Mouse (Mus musculus): ENCODE measurements at regions not wholly inside any gene's neighbourhood (a gene's known extent, or its start where the extent isn't known, plus 50 kb on each side); places are given as distances from the start of the nearest gene placed in this dataset.
A peak's percentile ranks its signal among the peaks of the same experiment; 100 is the strongest.

DNA sequence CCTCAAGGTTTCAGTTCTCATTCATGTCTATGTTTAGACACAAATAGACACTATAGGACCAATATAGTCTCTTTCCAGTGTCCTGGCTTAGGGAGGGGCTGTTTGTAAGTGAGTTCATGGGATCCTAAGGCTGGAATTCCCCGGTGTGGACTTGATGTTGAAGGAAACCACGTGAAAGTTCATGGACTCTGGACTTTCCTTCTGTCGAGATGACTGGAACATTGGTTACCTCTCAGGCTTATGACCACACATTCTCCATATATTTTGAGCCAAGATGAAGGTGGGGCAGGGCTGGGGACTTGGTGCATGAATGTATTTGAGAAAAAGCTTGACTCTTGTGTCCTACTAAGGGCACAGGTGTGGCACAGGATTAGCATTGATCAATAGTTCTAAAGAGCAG, 206.3 kb upstream of the Ankrd55 start:
- ATAC-seq (replicated peaks; ENCODE audit: insufficient number of reproducible peaks, low FRiP score, low TSS enrichment, poor library complexity, severe bottlenecking): no peak

DNA sequence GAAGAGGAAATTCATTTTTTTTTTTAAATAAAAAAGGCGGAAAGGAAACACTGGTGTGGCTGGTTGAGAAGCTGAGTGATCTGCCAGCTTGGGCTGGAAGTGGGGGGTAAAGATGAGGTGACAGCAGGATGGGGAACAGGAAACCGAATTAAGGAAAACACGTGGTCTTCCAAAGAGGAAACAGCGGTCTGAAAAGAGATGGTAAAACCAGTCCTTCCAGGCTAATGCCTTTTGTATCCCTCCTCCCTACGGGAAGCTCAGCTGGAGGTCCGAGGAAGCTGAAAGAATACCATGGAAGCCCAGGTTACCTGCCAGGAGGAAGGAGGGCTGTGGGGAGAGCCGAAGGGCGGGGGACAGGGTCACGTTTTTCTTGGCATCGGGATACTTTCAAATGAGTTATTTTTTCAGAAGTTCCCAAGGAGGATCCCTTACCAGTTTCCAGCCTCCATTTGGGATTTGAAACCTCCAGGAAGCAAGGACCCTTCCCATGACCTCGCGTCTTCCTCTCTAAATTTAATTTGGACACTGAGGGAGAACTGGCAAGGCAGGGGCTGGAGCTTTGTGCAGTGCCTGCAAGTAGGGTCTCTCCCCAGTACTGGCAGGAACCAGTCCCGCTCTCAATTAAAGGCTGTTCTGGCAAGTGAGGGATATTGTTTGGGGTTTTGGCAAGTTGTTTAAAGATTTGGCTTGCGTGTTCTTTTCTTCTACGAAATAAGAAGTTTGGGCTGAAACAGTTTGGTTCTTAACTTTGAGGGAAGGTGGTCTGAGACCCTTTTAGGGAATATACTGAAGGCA, 203.6 kb upstream of the Ankrd55 start:
- peak; percentile 73 for ATAC-seq (replicated peaks; ENCODE audit: insufficient number of reproducible peaks, low FRiP score, low TSS enrichment, poor library complexity, severe bottlenecking)

DNA sequence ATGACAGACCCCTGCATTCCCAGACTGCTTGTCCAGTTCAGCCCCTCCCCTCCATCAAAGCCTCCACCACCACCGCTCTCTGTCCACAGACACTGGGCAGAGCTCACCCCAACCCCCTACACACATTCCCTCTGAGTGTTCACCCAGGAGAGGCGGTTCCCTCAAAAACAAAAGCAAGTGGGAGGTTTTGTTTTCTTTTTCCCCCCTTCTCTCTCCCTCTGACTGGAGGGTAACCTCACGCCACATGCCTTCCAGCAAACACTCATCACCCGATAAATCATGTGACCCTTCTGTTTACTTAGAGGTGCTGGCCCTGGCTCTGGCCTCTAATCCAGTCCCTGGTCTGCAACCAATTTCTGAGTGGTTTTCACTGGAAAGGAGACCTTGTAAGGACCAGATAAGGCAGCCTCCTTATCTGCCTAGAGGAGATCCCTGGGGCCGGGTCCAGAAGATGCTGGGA, 199.9 kb upstream of the Ankrd55 start:
- no peak for ATAC-seq (replicated peaks; ENCODE audit: insufficient number of reproducible peaks, low FRiP score, low TSS enrichment, poor library complexity, severe bottlenecking)

DNA sequence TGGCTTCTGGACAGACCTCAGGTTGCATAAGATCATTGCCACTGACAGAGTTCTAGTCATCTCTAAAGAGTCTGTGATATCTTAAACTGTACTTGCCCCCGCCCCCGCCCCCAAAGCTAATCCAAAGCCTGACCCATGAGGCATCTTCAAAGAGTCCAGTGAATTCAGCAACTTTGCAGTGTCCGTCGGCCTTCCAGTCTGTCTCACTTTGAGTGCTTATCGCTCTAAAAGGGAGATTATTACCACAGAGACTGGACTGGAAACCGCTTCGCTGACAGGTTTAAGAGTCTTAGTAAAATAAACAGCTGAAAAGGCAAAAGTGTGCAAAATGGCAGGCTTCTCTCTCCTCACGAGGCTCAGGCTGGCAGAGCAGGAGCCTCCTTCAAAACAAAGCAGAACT, 197.5 kb upstream of the Ankrd55 start:
- no peak for ATAC-seq (replicated peaks; ENCODE audit: insufficient number of reproducible peaks, low FRiP score, low TSS enrichment, poor library complexity, severe bottlenecking)

DNA sequence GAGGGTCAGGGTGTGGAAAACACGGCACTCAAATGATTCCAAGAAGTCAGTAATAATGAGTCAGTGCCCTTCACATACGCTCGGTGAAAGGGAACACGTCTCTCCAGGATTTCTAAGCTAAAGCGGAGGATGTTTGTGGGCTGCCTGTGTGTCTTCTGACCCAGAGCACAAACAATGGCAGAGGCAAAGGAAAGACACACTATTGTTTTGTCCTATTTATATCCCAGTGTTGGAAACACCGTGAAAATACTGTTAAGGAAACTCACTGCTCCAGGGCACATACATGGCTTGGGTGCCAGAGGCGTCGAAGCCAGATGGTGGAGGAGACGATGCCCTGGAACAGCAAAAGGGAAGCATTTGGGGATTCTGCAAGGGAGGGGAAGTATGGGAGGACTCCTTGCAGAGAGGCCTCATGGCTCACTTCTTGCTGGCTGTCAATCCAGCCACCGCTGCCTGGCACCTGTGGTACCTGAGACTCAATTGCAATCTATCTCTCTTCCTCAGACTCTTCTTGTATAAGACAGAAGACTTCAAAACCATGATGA, 192.6 kb upstream of the Ankrd55 start:
- no peak for ATAC-seq (replicated peaks; ENCODE audit: insufficient number of reproducible peaks, low FRiP score, low TSS enrichment, poor library complexity, severe bottlenecking)

DNA sequence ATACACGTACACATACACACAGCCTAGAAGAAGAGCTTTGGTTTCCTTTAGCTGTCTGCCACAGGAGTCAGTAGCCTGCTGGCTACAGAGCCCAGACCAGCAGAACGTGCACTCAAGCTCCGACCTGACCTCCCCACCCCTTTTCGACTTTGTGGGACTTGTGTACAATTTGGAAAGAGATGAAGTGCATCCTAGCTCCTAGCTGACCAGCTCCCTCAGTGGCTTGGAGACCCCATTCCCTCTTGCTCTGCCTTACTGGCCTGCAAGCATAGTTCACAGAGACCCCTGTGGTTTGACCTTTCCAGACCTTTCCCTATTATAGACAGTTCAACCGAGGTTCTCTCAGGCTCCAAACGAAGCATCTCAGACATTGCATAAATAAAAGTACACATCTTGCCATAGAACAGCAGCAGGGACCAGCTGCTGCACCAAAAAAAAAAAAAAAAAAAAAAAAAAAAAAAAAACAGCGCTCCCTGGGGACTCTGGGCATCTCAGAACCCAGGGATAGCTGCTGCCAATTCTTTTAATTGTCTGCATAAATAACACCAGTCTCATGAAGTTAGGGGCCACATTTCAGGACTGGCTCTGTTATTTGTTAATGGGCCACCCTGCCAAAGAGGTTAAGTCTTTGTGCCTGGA, 188.2 kb upstream of the Ankrd55 start:
- ATAC-seq (replicated peaks; ENCODE audit: insufficient number of reproducible peaks, low FRiP score, low TSS enrichment, poor library complexity, severe bottlenecking): no peak

DNA sequence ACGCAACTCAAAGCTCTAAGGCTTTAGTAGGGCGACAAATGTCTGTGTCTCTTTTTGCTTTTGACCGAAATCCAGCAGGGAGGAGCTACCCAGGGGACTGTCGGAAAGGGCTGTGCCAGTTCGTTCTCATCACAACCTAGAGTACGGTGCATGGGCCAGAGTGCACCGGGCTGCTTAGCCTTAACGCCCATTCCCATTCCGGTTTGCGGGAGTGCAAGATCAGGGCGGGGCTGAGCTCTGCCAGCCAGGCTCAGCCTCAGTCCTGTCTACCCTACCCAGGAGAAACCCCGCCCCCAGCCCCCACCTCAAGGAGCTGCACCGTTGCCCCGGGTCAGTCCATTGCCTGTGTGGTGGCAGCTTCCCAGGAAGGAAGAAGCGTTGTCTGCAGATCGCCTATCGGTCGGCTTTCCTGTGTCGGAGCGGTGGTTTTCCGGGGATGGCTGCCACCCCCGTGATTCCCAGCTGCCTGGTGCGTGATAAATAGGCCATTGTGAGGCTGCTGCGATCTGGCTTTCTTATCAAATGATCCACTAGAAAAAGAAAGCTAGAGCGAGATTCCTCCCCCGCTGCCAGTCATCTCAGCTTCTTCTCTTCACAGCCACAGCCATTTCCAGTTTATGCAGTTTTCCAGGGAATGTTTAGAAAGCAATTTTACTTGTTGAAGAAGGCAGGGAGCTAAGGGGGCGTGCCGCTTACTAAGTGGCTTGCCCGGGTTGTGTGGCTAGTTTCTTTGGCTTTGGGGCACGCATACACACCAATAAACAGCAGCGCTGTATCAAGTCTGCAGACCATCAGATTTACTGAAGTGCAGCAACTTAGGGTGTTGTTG, 187.4 kb upstream of the Ankrd55 start:
- ATAC-seq (replicated peaks; ENCODE audit: insufficient number of reproducible peaks, low FRiP score, low TSS enrichment, poor library complexity, severe bottlenecking): peak; percentile 38

DNA sequence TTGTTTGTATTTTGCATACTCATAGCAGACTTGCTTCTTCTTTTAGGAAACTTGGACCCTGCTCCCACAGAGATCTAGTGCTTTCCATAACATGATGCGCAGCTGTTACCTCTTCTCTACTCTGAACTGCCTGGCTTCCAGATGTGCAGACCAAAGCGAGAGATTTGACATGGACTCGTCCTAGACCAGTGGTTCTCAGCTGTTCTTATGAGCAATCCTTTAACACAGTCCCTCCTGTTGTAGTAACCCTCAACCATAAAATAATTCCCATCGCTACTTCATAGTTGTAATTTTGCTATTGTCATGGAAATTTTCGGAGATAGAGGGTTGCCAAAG, 186.9 kb upstream of the Ankrd55 start:
- no peak for ATAC-seq (replicated peaks; ENCODE audit: insufficient number of reproducible peaks, low FRiP score, low TSS enrichment, poor library complexity, severe bottlenecking)

DNA sequence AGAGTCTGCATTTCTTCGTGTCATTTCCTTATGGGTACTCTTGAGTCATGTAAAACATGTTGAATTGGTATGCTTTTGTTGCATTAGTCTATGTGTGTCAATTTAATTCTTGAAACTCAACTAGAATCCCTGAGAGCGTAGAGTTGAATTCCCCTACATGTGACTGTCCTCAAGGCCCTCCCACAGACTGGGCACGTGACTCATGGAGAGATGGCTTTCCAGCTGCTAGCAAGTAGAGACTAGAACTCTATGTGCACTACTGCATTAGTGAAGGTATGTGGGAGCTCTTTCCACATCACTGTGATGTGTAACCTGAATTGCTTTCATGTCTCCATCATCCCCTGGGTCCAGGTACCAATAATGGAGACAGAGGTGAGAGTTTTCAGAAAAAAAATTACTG, 182.3 kb upstream of the Ankrd55 start:
- ATAC-seq (replicated peaks; ENCODE audit: insufficient number of reproducible peaks, low FRiP score, low TSS enrichment, poor library complexity, severe bottlenecking): no peak

DNA sequence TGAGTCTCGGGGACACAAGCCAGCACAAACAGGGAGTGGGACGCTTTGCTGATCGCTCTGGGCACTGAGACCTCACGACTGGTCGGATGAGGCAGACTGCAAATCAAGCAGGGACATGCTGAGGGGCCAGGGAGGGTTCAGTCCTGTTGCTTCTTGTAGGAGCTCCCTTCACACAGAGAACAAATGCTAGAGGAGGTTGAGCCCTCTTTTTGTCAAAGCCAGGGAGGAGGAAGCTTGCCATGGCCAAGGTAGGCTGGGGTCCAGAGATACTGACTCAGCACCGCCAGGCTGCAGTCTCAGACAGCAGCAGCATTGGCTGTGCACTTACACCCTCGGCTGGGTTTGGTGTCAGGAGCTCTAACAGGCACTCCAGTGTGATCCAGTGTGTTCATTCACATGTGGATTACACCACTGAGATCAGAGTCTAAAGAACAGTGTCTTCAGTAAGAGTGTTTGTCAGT, 173.5 kb upstream of the Ankrd55 start:
- no peak for ATAC-seq (replicated peaks; ENCODE audit: insufficient number of reproducible peaks, low FRiP score, low TSS enrichment, poor library complexity, severe bottlenecking)

DNA sequence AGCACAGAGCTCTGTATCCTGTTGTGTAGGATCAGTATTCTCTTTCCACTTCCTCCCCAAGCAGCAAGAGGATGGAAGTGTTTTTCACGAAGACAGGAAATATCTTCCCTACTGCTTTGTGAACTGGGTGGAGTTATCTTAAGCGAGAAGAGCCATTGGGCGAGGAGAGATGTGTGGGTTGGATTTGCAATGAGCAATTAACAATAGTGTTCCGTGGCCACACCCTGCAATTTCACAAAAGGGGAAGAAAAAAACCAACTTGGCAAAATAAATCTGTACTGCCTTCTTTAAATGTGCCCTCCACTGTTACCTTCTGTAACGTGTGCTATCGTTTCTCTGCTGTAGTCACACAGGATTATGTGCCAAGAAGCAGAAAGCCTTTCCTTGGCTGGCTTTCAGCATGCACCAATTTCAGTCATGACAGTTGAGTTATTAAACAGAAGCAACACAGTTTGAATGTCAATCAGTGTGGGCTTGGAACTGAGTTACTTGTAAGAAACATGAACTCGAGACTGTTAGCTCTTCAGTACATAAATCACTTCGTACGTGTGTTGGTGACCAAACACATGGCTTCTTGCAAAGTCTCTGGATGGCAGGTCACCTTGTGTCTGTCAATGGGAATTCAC, 172.0 kb upstream of the Ankrd55 start:
- peak; percentile 92 for ATAC-seq (replicated peaks; ENCODE audit: insufficient number of reproducible peaks, low FRiP score, low TSS enrichment, poor library complexity, severe bottlenecking)

DNA sequence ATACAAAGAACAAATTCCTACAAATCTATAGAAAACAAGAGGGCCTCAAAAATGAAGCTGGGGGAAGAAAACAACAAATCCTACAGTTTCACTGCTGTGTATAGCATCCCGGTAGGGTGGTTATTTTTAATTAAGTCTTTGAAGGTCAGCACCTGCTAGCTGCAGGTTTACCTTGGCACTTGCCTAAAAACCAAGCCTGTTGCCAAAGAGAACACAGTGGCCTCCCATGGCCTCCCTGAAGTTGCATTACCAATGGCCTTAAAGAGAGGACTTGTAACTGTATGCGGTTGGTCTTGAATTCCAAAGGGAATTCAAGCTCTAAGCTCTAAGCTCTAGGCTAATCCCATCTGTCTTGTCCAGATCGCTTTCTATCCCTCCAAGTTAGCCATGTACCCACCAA, 169.7 kb upstream of the Ankrd55 start:
- no peak for ATAC-seq (replicated peaks; ENCODE audit: insufficient number of reproducible peaks, low FRiP score, low TSS enrichment, poor library complexity, severe bottlenecking)

DNA sequence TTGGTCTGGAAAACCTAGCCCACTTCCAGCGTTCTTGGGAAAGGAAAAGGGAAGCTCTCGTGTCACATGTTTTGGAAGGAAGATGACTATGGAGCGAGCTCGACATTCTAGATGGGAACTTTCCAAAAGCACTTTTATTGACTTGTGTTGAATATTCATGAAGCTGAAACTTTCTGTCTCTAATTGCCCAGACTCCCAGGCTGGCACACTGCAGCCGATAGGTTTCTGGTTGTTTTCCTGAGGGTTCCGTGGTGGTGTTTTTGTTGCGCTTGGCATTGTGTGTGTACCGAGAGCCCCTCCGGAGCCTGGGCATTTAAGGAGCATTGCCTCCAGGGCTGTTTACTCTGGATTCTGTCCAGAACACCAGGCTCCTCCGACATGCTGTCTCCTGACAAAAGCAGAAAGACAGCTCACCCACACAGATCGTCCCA, 168.6 kb upstream of the Ankrd55 start:
- no peak for ATAC-seq (replicated peaks; ENCODE audit: insufficient number of reproducible peaks, low FRiP score, low TSS enrichment, poor library complexity, severe bottlenecking)

DNA sequence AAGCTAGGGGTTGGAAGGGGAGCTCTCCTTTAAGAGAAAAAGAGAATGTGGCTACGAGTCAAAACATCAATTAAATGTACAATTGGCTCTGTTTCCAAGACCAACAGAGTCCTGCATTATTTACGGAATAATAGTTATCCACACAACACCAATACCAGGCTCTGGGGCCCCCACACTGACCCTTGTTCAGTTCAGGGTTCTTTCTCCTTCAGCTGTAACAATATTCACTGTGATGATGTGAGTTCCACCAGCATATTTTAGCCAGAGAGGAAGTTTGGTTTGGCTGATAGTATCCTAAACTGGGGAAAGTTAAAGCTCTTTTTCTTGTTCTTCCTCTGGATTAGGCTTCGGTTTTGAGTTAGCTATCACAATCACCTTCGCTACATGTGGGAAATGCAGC, 167.9 kb upstream of the Ankrd55 start:
- ATAC-seq (replicated peaks; ENCODE audit: insufficient number of reproducible peaks, low FRiP score, low TSS enrichment, poor library complexity, severe bottlenecking): no peak

DNA sequence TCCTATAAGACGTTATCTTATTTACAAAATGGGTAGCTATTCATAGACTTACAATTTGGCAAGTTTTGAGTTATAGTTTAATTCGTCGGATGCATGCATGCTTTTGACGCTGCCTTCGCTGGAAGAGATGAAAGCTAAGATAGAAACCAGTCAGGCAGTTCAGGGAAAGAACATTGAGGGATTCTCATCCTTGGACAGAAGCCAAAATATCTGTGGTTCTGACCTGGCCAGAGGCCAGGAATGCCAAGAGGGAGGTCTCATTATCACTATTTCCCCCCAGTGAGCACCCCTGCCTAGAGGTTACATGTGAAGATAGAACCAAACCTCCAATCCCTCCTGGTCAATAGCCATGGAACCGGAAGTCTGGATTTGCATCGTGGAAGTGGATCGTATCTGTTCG, 167.1 kb upstream of the Ankrd55 start:
- no peak for ATAC-seq (replicated peaks; ENCODE audit: insufficient number of reproducible peaks, low FRiP score, low TSS enrichment, poor library complexity, severe bottlenecking)

DNA sequence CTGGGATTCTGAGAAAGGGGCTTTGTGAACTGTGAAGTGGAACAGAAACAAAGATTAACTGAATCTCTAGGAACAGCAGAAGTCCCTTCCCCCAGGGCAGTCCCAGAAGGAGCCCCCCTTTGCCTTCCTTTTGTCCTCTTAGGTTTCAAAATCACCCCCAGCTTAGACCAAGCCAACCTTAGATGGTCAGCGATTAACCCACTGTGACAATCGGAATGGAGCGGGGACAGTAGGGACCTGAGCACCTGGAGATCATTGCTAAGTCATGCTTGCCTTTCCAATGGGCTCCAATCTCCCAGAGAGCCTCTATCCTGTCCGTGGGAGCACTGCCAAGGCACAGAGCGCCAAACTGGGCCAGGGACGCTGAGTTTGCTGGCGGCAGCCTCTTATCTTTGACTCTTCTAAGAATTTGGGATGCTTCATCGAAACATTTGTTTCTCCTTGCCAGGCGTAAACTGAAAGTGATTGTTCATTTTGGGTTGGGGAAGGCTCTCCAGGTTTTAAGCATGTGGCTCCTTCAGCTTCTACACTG, 165.3 kb upstream of the Ankrd55 start:
- ATAC-seq (replicated peaks; ENCODE audit: insufficient number of reproducible peaks, low FRiP score, low TSS enrichment, poor library complexity, severe bottlenecking): no peak

DNA sequence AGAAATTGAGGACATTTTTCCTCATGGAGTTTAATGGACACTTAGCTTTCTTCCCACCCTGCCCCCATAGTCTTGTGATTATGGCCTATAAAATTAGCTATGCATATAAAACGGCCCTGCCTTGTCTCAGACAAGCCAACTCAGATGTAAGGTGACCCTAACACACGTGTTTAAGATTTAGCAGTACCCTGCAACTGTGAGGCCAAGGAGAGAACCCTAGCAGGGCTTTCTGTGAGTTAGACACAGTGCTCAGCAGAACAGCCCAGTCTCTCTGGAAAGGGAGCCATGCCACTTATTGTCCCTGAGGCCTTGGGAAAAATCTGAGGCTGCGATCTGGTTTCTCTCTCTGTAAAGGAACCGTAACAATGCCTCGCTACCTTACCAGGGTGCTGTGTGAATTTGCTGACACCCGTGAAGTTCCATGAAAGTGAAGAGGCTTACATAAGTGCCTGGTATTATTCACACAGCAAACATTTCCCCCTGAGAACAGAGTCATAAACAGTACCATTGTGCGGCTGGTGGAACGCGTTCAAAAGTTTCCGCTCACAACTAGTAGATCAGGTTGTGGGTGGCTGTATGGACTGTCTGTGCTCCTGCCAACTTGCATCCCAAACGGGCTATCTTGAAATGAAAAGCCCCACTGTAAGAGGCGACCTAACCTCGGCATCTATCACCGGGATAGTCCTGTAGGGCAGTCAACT, 162.3 kb upstream of the Ankrd55 start:
- no peak for ATAC-seq (replicated peaks; ENCODE audit: insufficient number of reproducible peaks, low FRiP score, low TSS enrichment, poor library complexity, severe bottlenecking)

DNA sequence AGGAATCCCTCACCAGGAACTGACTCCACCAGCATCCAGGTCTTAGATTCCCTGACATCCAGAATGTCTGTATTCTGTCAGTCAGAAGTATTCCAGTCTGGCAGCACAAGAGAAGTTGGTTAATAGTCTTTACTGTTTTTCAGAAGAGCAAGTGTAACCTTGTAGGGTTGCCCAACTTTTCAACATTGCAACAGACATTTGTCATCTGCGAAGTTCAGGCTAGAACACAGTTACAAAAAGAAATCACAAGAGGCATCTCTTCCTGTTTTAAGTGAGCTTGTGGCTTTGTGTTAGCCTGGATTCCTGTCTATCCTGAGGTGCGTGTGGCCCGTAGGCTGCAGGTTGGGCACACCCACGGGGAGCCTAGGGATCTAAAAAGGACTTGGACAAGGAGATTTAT, 158.0 kb upstream of the Ankrd55 start:
- peak; percentile 67 for ATAC-seq (replicated peaks; ENCODE audit: insufficient number of reproducible peaks, low FRiP score, low TSS enrichment, poor library complexity, severe bottlenecking)

Data from monocyte, adult 5-6 weeks (primary cell).